Mouse (Mus musculus) adrenal gland, adult 2 months (tissue): ENCODE results near the gene Bach2. TPM values are rescaled to one million over a fixed set of nuclear protein-coding genes. Genes with fewer than 3 reads are reported as not detected.

ENCODE experiments used
- DNase-seq: peaks from one replicate; pipeline ENCODE4 v3.0.0; 2021
- polyA plus RNA-seq: library from polyadenylated mRNA; depleted of rRNA; stranded (reverse); fragments of >200 nt; gene quantifications from 2 replicates; pipeline ENCODE4 v1.2.3, GENCODE M21; 2012
- total RNA-seq, 2 experiments: library from RNA; stranded (reverse); gene quantifications; 2 replicates each; pipeline ENCODE4 v1.2.3; 2021

Gene Bach2
- total and polyA plus RNA-seq, 3 experiments, result 0.61 to 2.9 (median 2.2) TPM

GRCm38 (mm10) chr4:32250333-32251004, 11.9 kb downstream of the Bach2 start:
- peak; percentile 54 for DNase-seq

GRCm38 (mm10) chr4:32251005-32251365, 12.4 kb downstream of the Bach2 start:
- DNase-seq, result peak; percentile 58

GRCm38 (mm10) chr4:32251946-32252672, 13.5 kb downstream of the Bach2 start:
- DNase-seq, result no peak

GRCm38 (mm10) chr4:32257686-32258085, 19.1 kb downstream of the Bach2 start:
- DNase-seq, result no peak

GRCm38 (mm10) chr4:32258093-32258492, 19.5 kb downstream of the Bach2 start:
- DNase-seq, result no peak

- no peak for DNase-seq
These were observed 20.0 kb downstream of the Bach2 start for GRCm38 (mm10) chr4:32258596-32258995.

- DNase-seq, result no peak
These were observed 22.3 kb downstream of the Bach2 start for GRCm38 (mm10) chr4:32260909-32261308.

- DNase-seq, result no peak
These were observed 24.5 kb downstream of the Bach2 start for GRCm38 (mm10) chr4:32262825-32263684.

- DNase-seq, result no peak
These were observed 25.1 kb downstream of the Bach2 start for GRCm38 (mm10) chr4:32263685-32264038.

- no peak for DNase-seq
These were observed 26.3 kb downstream of the Bach2 start for GRCm38 (mm10) chr4:32264892-32265291.

GRCm38 (mm10) chr4:32266731-32267130, 28.1 kb downstream of the Bach2 start:
- DNase-seq, result no peak

- DNase-seq, result no peak
These were observed 29.4 kb downstream of the Bach2 start for GRCm38 (mm10) chr4:32268042-32268441.

- no peak for DNase-seq
These were observed 33.8 kb downstream of the Bach2 start for GRCm38 (mm10) chr4:32272398-32272797.

- no peak for DNase-seq
These were observed 36.2 kb downstream of the Bach2 start for GRCm38 (mm10) chr4:32274776-32275294.

GRCm38 (mm10) chr4:32279842-32280241, 41.2 kb downstream of the Bach2 start:
- no peak for DNase-seq

- DNase-seq, result no peak
These were observed 41.8 kb downstream of the Bach2 start for GRCm38 (mm10) chr4:32280401-32280800.

- no peak for DNase-seq
These were observed 42.7 kb downstream of the Bach2 start for GRCm38 (mm10) chr4:32281306-32281705.

GRCm38 (mm10) chr4:32286405-32286804, 47.8 kb downstream of the Bach2 start:
- DNase-seq, result no peak

- peak; percentile 73 for DNase-seq
These were observed 49.6 kb downstream of the Bach2 start for GRCm38 (mm10) chr4:32288036-32288860.

GRCm38 (mm10) chr4:32289845-32290244, 51.2 kb downstream of the Bach2 start:
- DNase-seq, result no peak

- DNase-seq, result no peak
These were observed 52.8 kb downstream of the Bach2 start for GRCm38 (mm10) chr4:32291406-32291805.
